Mouse (Mus musculus) left cerebral cortex, adult 2 months (tissue): ENCODE data around the gene Spata1. TPM values are rescaled to one million over a fixed set of nuclear protein-coding genes. Genes with fewer than 3 reads are reported as not detected.

Experiments
- DNase-seq, 2 experiments: peaks; one replicate each; pipeline ENCODE4 v3.0.0; 2021 to 2022; ENCODE audit warnings: low spot score in 2 of 2, mixed read lengths in 1 of 2; ENCODE audit errors: extremely low spot score in 1 of 2
- H3K27ac ChIP-seq: fragments of 200-600 bp; 2 replicates; pipeline ENCODE4 v1.8.1; 2022
- H3K4me3 ChIP-seq: fragments of 200-600 bp; 2 replicates; pipeline ENCODE4 v1.8.1; 2022
- CTCF ChIP-seq: fragments of 200-600 bp; IDR thresholded peaks from 2 replicates; pipeline ENCODE4 v1.8.1; 2022; ENCODE audit warnings: antibody characterized with exemption, mild to moderate bottlenecking, moderate library complexity
- intact Hi-C: fragments of 180-260 bp; cut with DNase I; formaldehyde crosslinking; loops from one replicate; pipeline ENCODE4 v1.15.1; 2025
- total RNA-seq, 2 experiments: library from RNA; stranded (reverse); gene quantifications; 2 replicates each; pipeline ENCODE4 v1.2.3; 2021

The Spata1 gene
- total RNA-seq, 2 experiments from 2014 or later, result 3.2 to 3.7 TPM

GRCm38 (mm10) chr3:146500003-146500809, 653 bp upstream of the Spata1 start:
- intact Hi-C loops, result loop anchor here (10.0 kb wide), 1 partner anchor 315 kb away; no protein-coding TSS in a partner anchor
- TF ChIP-seq CTCF, result no peak
- Histone ChIP-seq H3K27ac (peak overlapping the region; percentile 65), H3K4me3 (peak overlapping the region; percentile 54)
- peak in 1 of 2 experiments; percentile 38 for DNase-seq

GRCm38 (mm10) chr3:146498989-146499388, 564 bp downstream of the Spata1 start:
- H3K4me3 ChIP-seq, result peak overlapping the region; percentile 54
- no peak for DNase-seq
- intact Hi-C loops, result no loop called here
- peak overlapping the region; percentile 73 for H3K27ac ChIP-seq
- TF ChIP-seq CTCF, result no peak

- Histone ChIP-seq H3K4me3 (no peak overlapping the region), H3K27ac (no peak overlapping the region)
- DNase-seq, result no peak
- TF ChIP-seq CTCF, result no peak
- intact Hi-C loops, result no loop called here
These were observed 4.6 kb downstream of the Spata1 start for GRCm38 (mm10) chr3:146494941-146495340.

GRCm38 (mm10) chr3:146486464-146486863, 13.1 kb downstream of the Spata1 start:
- no peak overlapping the region for H3K27ac ChIP-seq
- H3K4me3 ChIP-seq, result no peak overlapping the region
- intact Hi-C loops, result no loop called here
- TF ChIP-seq CTCF, result no peak; the same call in none of the 2 replicates
- no peak for DNase-seq

GRCm38 (mm10) chr3:146482044-146482443, 17.5 kb downstream of the Spata1 start:
- TF ChIP-seq CTCF, result peak; percentile 39
- Histone ChIP-seq H3K4me3 (no peak overlapping the region), H3K27ac (no peak overlapping the region)
- DNase-seq, result no peak
- intact Hi-C loops, result no loop called here

GRCm38 (mm10) chr3:146474428-146474827, 25.1 kb downstream of the Spata1 start:
- DNase-seq, result no peak
- no peak for TF ChIP-seq CTCF
- intact Hi-C loops, result no loop called here
- H3K27ac ChIP-seq, result no peak overlapping the region
- H3K4me3 ChIP-seq, result no peak overlapping the region

- no peak overlapping the region for H3K27ac ChIP-seq
- intact Hi-C loops, result no loop called here
- no peak overlapping the region for H3K4me3 ChIP-seq
- no peak for DNase-seq
- no peak for TF ChIP-seq CTCF
These were observed 25.8 kb downstream of the Spata1 start for GRCm38 (mm10) chr3:146473741-146474140.

GRCm38 (mm10) chr3:146472657-146473056, 26.9 kb downstream of the Spata1 start:
- DNase-seq, result no peak
- intact Hi-C loops, result no loop called here
- H3K27ac ChIP-seq, result no peak overlapping the region
- TF ChIP-seq CTCF, result no peak
- no peak overlapping the region for H3K4me3 ChIP-seq

GRCm38 (mm10) chr3:146469226-146469625, 30.3 kb downstream of the Spata1 start:
- no peak for DNase-seq
- Histone ChIP-seq H3K27ac (no peak overlapping the region), H3K4me3 (no peak overlapping the region)
- intact Hi-C loops, result no loop called here
- no peak for TF ChIP-seq CTCF

- DNase-seq, result no peak
- Histone ChIP-seq H3K27ac (no peak overlapping the region), H3K4me3 (no peak overlapping the region)
- intact Hi-C loops, result no loop called here
- no peak for TF ChIP-seq CTCF
These were observed 36.6 kb downstream of the Spata1 start for GRCm38 (mm10) chr3:146462939-146463338.

GRCm38 (mm10) chr3:146451375-146451774, 48.2 kb downstream of the Spata1 start:
- intact Hi-C loops, result loop anchor here (5.0 kb wide), 1 partner anchor 321 kb away; no protein-coding TSS in a partner anchor
- DNase-seq, result no peak
- no peak for TF ChIP-seq CTCF
- H3K4me3 ChIP-seq, result no peak overlapping the region
- no peak overlapping the region for H3K27ac ChIP-seq

- peak overlapping the region; percentile 57 for H3K4me3 ChIP-seq
- DNase-seq, result peak; percentile 89 to 90
- intact Hi-C loops, result loop anchor here (5.0 kb wide), 1 partner anchor 322 kb away; no protein-coding TSS in a partner anchor
- peak overlapping the region; percentile 78 for H3K27ac ChIP-seq
- TF ChIP-seq CTCF, result peak; percentile 41
These were observed 49.1 kb downstream of the Spata1 start for GRCm38 (mm10) chr3:146450371-146450841.

- H3K4me3 ChIP-seq, result peak within 1 kb of the TSS; percentile 57
- H3K27ac ChIP-seq, result peak within 1 kb of the TSS; percentile 78
- no peak for DNase-seq
- no peak for TF ChIP-seq CTCF
- intact Hi-C loops, result loop anchor here (5.0 kb wide), 1 partner anchor 323 kb away; no protein-coding TSS in a partner anchor
These were observed 49.8 kb downstream of the Spata1 start, which contains the start of gene Ctbs for GRCm38 (mm10) chr3:146449745-146450250. TSS of gene Ctbs (plus strand) at chr3:146449795.
